Mouse (Mus musculus): Measurements from ENCODE around the gene Anapc7. TPM values are rescaled to one million over a fixed set of nuclear protein-coding genes. Genes with fewer than 3 reads are reported as not detected.
"Not testable (repeated sequence)": the region's sequence is repeated elsewhere in the genome, so short reads cannot be mapped to it uniquely, and the experiment has no call there.

The Anapc7 gene
- polyA plus RNA-seq, 1 experiment from 2014 or later = 24.1 TPM

DNA sequence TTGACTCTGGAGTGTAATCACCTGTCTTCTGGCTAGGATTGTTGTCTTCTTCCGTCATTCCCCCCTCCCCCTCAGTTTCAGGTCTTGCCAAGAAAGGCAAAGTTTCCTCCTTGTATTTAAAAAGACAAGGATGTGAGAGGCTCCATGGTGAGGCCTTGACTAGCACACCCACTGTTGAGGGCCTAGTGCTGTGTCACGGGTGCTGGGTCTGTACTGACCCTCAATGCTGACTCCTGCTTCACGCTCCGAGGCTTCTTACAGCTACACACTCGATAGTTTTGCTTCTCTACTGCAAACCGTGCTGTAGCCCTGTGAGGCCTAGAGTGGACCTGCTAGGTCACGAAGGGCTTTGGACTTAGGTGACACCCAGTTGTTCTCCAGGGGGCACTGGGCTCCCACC, 30.7 kb downstream of the Anapc7 start:
- H3K27ac ChIP-seq (ENCODE audit: low read depth) = no peak overlapping the region
- peaks cover 58% of the 10 kb centered on the region for H3K36me3 ChIP-seq (ENCODE audit: control insufficient read depth, insufficient read depth, low read length)
- DNase-seq (ENCODE audit: low spot score) (no peak), ATAC-seq (replicated peaks; ENCODE audit: low FRiP score, low TSS enrichment, low read depth) (no peak)
- H3K27me3 ChIP-seq (replicated peaks; ENCODE audit: control insufficient read depth, insufficient read depth, low read length) = no peaks in the 10 kb centered on the region
- WGBS = 72% methylated on average over 7 of the region's 7 CpGs
- no peak overlapping the region for H3K9ac ChIP-seq (ENCODE audit: low read length)
- no peaks in the 10 kb centered on the region for H3K4me1 ChIP-seq (replicated peaks; ENCODE audit: control insufficient read depth, insufficient read depth, low read length)
- no peaks in the 10 kb centered on the region for H3K9me3 ChIP-seq (ENCODE audit: control insufficient read depth, low read length)
- no peak overlapping the region for H3K4me3 ChIP-seq (ENCODE audit: low read depth, low read length)
- H3K4me2 ChIP-seq (ENCODE audit: low read length) = no peak overlapping the region

- 71% methylated on average over 6 of the region's 6 CpGs for WGBS
Measured at GRCm38 (mm10) chr5:122453188-122453587, 31.7 kb downstream of the Anapc7 start.

DNA sequence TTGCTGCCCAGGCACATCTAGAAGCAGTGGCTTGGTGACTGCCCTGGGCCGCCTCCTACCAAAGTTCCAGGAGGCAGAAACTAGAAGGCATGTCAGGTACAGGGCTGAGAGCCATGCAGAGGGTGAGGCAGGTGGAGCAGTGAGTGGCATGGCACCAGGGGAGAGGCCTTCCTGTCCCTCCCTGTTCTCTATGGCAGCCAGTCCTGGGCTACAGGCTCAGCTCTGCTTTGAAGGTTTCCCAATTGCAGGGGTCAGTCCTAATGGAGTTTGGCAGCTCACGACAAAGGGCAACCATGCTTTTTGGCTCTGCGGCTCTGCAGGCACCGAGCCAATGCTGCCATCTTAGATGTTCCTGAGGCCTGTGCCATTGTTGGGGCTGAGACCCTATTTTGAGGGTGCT, 32.9 kb downstream of the Anapc7 start:
- DNase-seq (ENCODE audit: low spot score) (no peak), ATAC-seq (replicated peaks; ENCODE audit: low FRiP score, low TSS enrichment, low read depth) (no peak)
- H3K36me3 ChIP-seq (ENCODE audit: control insufficient read depth, insufficient read depth, low read length) = peaks cover 81% of the 10 kb centered on the region
- no peaks in the 10 kb centered on the region for H3K9me3 ChIP-seq (ENCODE audit: control insufficient read depth, low read length)
- H3K4me1 ChIP-seq (replicated peaks; ENCODE audit: control insufficient read depth, insufficient read depth, low read length) = no peaks in the 10 kb centered on the region
- H3K27ac ChIP-seq (ENCODE audit: low read depth) = no peak overlapping the region
- WGBS = 89% methylated on average over 4 of the region's 4 CpGs
- H3K4me2 ChIP-seq (ENCODE audit: low read length) = no peak overlapping the region
- no peak overlapping the region for H3K4me3 ChIP-seq (ENCODE audit: low read depth, low read length)
- H3K9ac ChIP-seq (ENCODE audit: low read length) = no peak overlapping the region
- no peaks in the 10 kb centered on the region for H3K27me3 ChIP-seq (replicated peaks; ENCODE audit: control insufficient read depth, insufficient read depth, low read length)

More at GRCm38 (mm10) chr5:122453188-122453587, 31.7 kb downstream of the Anapc7 start:
- ATAC-seq (replicated peaks; ENCODE audit: low FRiP score, low TSS enrichment, low read depth) (no peak), DNase-seq (ENCODE audit: low spot score) (no peak)
- no peak overlapping the region for H3K4me3 ChIP-seq (ENCODE audit: low read depth, low read length)
- H3K4me2 ChIP-seq (ENCODE audit: low read length) = no peak overlapping the region
- no peaks in the 10 kb centered on the region for H3K4me1 ChIP-seq (replicated peaks; ENCODE audit: control insufficient read depth, insufficient read depth, low read length)
- no peaks in the 10 kb centered on the region for H3K27me3 ChIP-seq (replicated peaks; ENCODE audit: control insufficient read depth, insufficient read depth, low read length)
- no peak overlapping the region for H3K27ac ChIP-seq (ENCODE audit: low read depth)
- H3K36me3 ChIP-seq (ENCODE audit: control insufficient read depth, insufficient read depth, low read length) = peaks cover 68% of the 10 kb centered on the region
- no peak overlapping the region for H3K9ac ChIP-seq (ENCODE audit: low read length)
- no peaks in the 10 kb centered on the region for H3K9me3 ChIP-seq (ENCODE audit: control insufficient read depth, low read length)

DNA sequence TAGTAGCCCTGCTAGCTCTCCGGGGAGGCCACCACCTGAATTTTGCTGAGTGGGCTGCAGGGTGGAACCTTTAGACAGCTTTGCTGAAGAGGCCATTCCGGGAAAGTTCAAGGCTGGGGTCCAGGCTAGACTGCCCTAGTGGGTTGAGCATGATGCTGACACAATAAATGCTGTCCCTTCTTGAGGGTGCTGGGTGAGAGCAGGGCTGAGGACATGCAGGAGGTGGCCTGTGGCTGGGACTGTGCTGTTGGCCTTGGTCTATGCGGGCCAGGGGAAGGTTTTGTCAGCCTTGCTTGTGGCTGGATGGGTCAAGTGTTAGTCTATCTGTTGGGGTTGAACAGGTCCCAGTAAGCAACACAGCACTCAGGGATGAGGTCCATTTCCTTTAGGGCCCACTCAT, 33.4 kb downstream of the Anapc7 start:
- DNase-seq (ENCODE audit: low spot score) = no peak
- WGBS = 96% methylated on average over 3 of the region's 3 CpGs
- ATAC-seq (replicated peaks; ENCODE audit: low FRiP score, low TSS enrichment, low read depth) = no peak
- Histone ChIP-seq H3K4me3 (ENCODE audit: low read depth, low read length) (no peak overlapping the region), H3K4me2 (ENCODE audit: low read length) (no peak overlapping the region), H3K36me3 (ENCODE audit: control insufficient read depth, insufficient read depth, low read length) (peaks cover 85% of the 10 kb centered on the region), H3K27me3 (replicated peaks; ENCODE audit: control insufficient read depth, insufficient read depth, low read length) (no peaks in the 10 kb centered on the region), H3K9ac (ENCODE audit: low read length) (no peak overlapping the region), H3K27ac (ENCODE audit: low read depth) (no peak overlapping the region), H3K9me3 (ENCODE audit: control insufficient read depth, low read length) (no peaks in the 10 kb centered on the region), H3K4me1 (replicated peaks; ENCODE audit: control insufficient read depth, insufficient read depth, low read length) (no peaks in the 10 kb centered on the region)

GRCm38 (mm10) chr5:122455584-122455983, 34.1 kb downstream of the Anapc7 start:
- Histone ChIP-seq H3K9ac (ENCODE audit: low read length) (no peak overlapping the region), H3K9me3 (ENCODE audit: control insufficient read depth, low read length) (no peaks in the 10 kb centered on the region), H3K27me3 (replicated peaks; ENCODE audit: control insufficient read depth, insufficient read depth, low read length) (no peaks in the 10 kb centered on the region), H3K4me3 (ENCODE audit: low read depth, low read length) (no peak overlapping the region), H3K4me1 (replicated peaks; ENCODE audit: control insufficient read depth, insufficient read depth, low read length) (no peaks in the 10 kb centered on the region), H3K36me3 (ENCODE audit: control insufficient read depth, insufficient read depth, low read length) (peaks cover 92% of the 10 kb centered on the region), H3K4me2 (ENCODE audit: low read length) (no peak overlapping the region), H3K27ac (ENCODE audit: low read depth) (no peak overlapping the region)
- DNase-seq (ENCODE audit: low spot score) = no peak
- no peak for ATAC-seq (replicated peaks; ENCODE audit: low FRiP score, low TSS enrichment, low read depth)
- 91% methylated on average over 3 of the region's 3 CpGs for WGBS

DNA sequence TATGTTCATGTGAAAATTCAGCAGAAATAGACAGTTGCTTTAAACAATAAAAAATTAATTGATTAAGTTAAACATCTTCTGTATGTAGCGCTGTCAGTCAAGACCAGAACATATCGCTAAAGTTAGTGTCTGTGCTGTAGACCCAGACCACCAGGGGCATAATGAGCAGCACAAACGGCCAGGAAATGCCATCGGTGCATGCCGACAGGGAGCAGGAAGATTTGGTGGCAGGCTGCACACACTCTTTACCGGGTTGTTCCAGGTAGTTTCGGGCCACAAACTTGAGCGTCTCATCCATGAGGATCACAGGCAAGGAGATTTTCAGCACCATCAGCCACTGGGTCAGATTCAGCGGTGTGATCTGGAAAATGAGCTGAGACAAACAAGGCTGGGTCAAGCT, 35.6 kb downstream of the Anapc7 start:
- not testable (repeated sequence) for H3K4me2 ChIP-seq (ENCODE audit: low read length); H3K4me3 ChIP-seq (ENCODE audit: low read depth, low read length); H3K4me1 ChIP-seq (replicated peaks; ENCODE audit: control insufficient read depth, insufficient read depth, low read length); H3K9ac ChIP-seq (ENCODE audit: low read length); ATAC-seq (replicated peaks; ENCODE audit: low FRiP score, low TSS enrichment, low read depth); H3K27ac ChIP-seq (ENCODE audit: low read depth); H3K9me3 ChIP-seq (ENCODE audit: control insufficient read depth, low read length); DNase-seq (ENCODE audit: low spot score); H3K27me3 ChIP-seq (replicated peaks; ENCODE audit: control insufficient read depth, insufficient read depth, low read length)
- 84% methylated on average over 9 of the region's 9 CpGs for WGBS
- H3K36me3 ChIP-seq (ENCODE audit: control insufficient read depth, insufficient read depth, low read length) = peaks cover 99% of the 10 kb centered on the region

GRCm38 (mm10) chr5:122458066-122458465, 36.6 kb downstream of the Anapc7 start:
- no peak overlapping the region for H3K9ac ChIP-seq (ENCODE audit: low read length)
- WGBS = 90% methylated on average over 4 of the region's 4 CpGs

GRCm38 (mm10) chr5:122459335-122459734, 37.8 kb downstream of the Anapc7 start:
- H3K27me3 ChIP-seq (replicated peaks; ENCODE audit: control insufficient read depth, insufficient read depth, low read length) = no peaks in the 10 kb centered on the region
- H3K27ac ChIP-seq (ENCODE audit: low read depth) = no peak overlapping the region
- no peak for DNase-seq (ENCODE audit: low spot score)
- H3K9me3 ChIP-seq (ENCODE audit: control insufficient read depth, low read length) = no peaks in the 10 kb centered on the region
- peaks cover 100% of the 10 kb centered on the region for H3K36me3 ChIP-seq (ENCODE audit: control insufficient read depth, insufficient read depth, low read length)
- H3K4me3 ChIP-seq (ENCODE audit: low read depth, low read length) = no peak overlapping the region
- no peaks in the 10 kb centered on the region for H3K4me1 ChIP-seq (replicated peaks; ENCODE audit: control insufficient read depth, insufficient read depth, low read length)
- no peak for ATAC-seq (replicated peaks; ENCODE audit: low FRiP score, low TSS enrichment, low read depth)
- 92% methylated on average over 5 of the region's 5 CpGs for WGBS
- H3K9ac ChIP-seq (ENCODE audit: low read length) = no peak overlapping the region
- H3K4me2 ChIP-seq (ENCODE audit: low read length) = no peak overlapping the region

More at GRCm38 (mm10) chr5:122458066-122458465, 36.6 kb downstream of the Anapc7 start:
- no peaks in the 10 kb centered on the region for H3K4me1 ChIP-seq (replicated peaks; ENCODE audit: control insufficient read depth, insufficient read depth, low read length)
- no peak overlapping the region for H3K4me2 ChIP-seq (ENCODE audit: low read length)
- peaks cover 100% of the 10 kb centered on the region for H3K36me3 ChIP-seq (ENCODE audit: control insufficient read depth, insufficient read depth, low read length)
- ATAC-seq (replicated peaks; ENCODE audit: low FRiP score, low TSS enrichment, low read depth) (no peak), DNase-seq (ENCODE audit: low spot score) (no peak)
- no peaks in the 10 kb centered on the region for H3K9me3 ChIP-seq (ENCODE audit: control insufficient read depth, low read length)
- H3K4me3 ChIP-seq (ENCODE audit: low read depth, low read length) = no peak overlapping the region
- no peak overlapping the region for H3K27ac ChIP-seq (ENCODE audit: low read depth)
- no peaks in the 10 kb centered on the region for H3K27me3 ChIP-seq (replicated peaks; ENCODE audit: control insufficient read depth, insufficient read depth, low read length)

DNA sequence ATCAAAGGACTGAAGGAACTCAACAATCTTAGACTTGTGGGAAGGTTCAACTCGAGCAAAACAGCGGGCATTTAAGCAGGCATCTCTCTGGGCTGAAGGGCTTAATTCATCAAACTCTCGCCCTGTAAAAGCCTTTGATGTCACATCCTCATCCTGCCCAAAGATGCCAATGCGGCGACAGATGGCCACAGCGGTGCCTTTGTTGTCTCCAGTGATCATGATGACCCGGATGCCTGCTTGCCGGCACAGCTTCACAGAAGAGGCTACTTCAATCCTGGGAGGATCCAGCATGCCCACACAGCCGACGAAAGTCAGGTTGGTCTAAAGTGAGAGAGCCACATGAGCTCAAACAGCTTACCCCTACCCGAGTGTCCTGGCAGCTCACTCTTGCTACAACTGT, 39.2 kb downstream of the Anapc7 start:
- Histone ChIP-seq H3K9me3 (ENCODE audit: control insufficient read depth, low read length) (no peaks in the 10 kb centered on the region), H3K4me2 (ENCODE audit: low read length) (no peak overlapping the region), H3K4me3 (ENCODE audit: low read depth, low read length) (no peak overlapping the region), H3K4me1 (replicated peaks; ENCODE audit: control insufficient read depth, insufficient read depth, low read length) (no peaks in the 10 kb centered on the region), H3K27ac (ENCODE audit: low read depth) (no peak overlapping the region), H3K9ac (ENCODE audit: low read length) (no peak overlapping the region), H3K27me3 (replicated peaks; ENCODE audit: control insufficient read depth, insufficient read depth, low read length) (no peaks in the 10 kb centered on the region), H3K36me3 (ENCODE audit: control insufficient read depth, insufficient read depth, low read length) (peaks cover 100% of the 10 kb centered on the region)
- no peak for ATAC-seq (replicated peaks; ENCODE audit: low FRiP score, low TSS enrichment, low read depth)
- no peak for DNase-seq (ENCODE audit: low spot score)
- WGBS = 81% methylated on average over 11 of the region's 11 CpGs

Measured in intestine, embryonic 14.5 days (tissue).